Mouse (Mus musculus) ES-E14 (cell line): ENCODE data around the gene Zfp46. TPM values are rescaled to one million over a fixed set of nuclear protein-coding genes. Genes with fewer than 3 reads are reported as not detected.

Experiments
- DNase-seq: peaks from one replicate; pipeline ENCODE4 v3.0.0-alpha.2; 2013; ENCODE audit warnings: low read depth, low spot score
- H3K27ac ChIP-seq: 2 replicates; pipeline ENCODE4 v1.5.1; 2012; ENCODE audit warnings: low read depth, mild to moderate bottlenecking, low read length, moderate library complexity, mixed read lengths; ENCODE audit not compliant: poor library complexity, insufficient read depth, severe bottlenecking
- H3K36me3 ChIP-seq: 2 replicates; pipeline ENCODE4 v1.6.1; 2012; ENCODE audit warnings: mild to moderate bottlenecking, low read length, moderate library complexity, mixed read lengths; ENCODE audit not compliant: control insufficient read depth, poor library complexity, insufficient read depth, severe bottlenecking
- H3K4me1 ChIP-seq, 2 experiments: fragments of 150-350 bp in 1 of 2; sonication (generic) in 1 of 2; 2 replicates each; pipeline ENCODE4 v1.6.1; 2012; ENCODE audit warnings: low read length in 2 of 2, mild to moderate bottlenecking in 1 of 2, mixed read lengths in 1 of 2; ENCODE audit not compliant: control insufficient read depth in 2 of 2, insufficient read depth in 2 of 2, poor library complexity in 1 of 2
- H3K4me3 ChIP-seq, 2 experiments: fragments of 150-350 bp in 1 of 2; sonication (generic) in 1 of 2; 2 replicates each; pipeline ENCODE4 v1.5.1; 2012; ENCODE audit warnings: low read length in 2 of 2, low read depth in 1 of 2, mild to moderate bottlenecking in 1 of 2, mixed read lengths in 1 of 2; ENCODE audit not compliant: insufficient read depth in 1 of 2, poor library complexity in 1 of 2, severe bottlenecking in 1 of 2
- H3K9ac ChIP-seq: 2 replicates; pipeline ENCODE4 v1.6.1; 2012; ENCODE audit warnings: low read depth, mild to moderate bottlenecking, low read length, mixed read lengths; ENCODE audit not compliant: poor library complexity, insufficient read depth, severe bottlenecking
- H3K9me3 ChIP-seq: fragments of 150-350 bp; sonication (generic); 2 replicates; pipeline ENCODE4 v1.6.1; 2012; ENCODE audit warnings: low read depth, mild to moderate bottlenecking, low read length; ENCODE audit not compliant: control insufficient read depth, insufficient read depth
- CHD2 ChIP-seq: IDR thresholded peaks from 2 replicates; pipeline ENCODE4 v1.6.1; 2014; ENCODE audit warnings: mild to moderate bottlenecking, low read depth, low read length, inconsistent platforms
- HCFC1 ChIP-seq: IDR thresholded peaks from 2 replicates; pipeline ENCODE4 v1.6.1; 2012; ENCODE audit warnings: low read length, inconsistent platforms, borderline replicate concordance; ENCODE audit not compliant: insufficient read depth
- MAFK ChIP-seq: IDR thresholded peaks from 2 replicates; pipeline ENCODE4 v1.6.1; 2014; ENCODE audit warnings: mild to moderate bottlenecking, low read depth, low read length, inconsistent platforms; ENCODE audit not compliant: insufficient read depth
- ZC3H11A ChIP-seq: IDR thresholded peaks from 2 replicates; pipeline ENCODE4 v1.6.1; 2012; ENCODE audit warnings: low read depth, mild to moderate bottlenecking, inconsistent platforms, low read length, borderline replicate concordance
- ZNF384 ChIP-seq: IDR thresholded peaks from 2 replicates; pipeline ENCODE4 v1.6.1; 2012; ENCODE audit warnings: low read depth, low read length, inconsistent platforms
- in situ Hi-C, 2 experiments: fragments of 600-800 bp; cut with MboI; formaldehyde crosslinking; loops; one replicate each; pipeline ENCODE4 v1.15.1; 2025; ENCODE audit warnings: low sequenced_read_pairs in 2 of 2, inconsistent platforms in 1 of 2; ENCODE audit not compliant: unreplicated experiment in 2 of 2
- total RNA-seq: library from RNA; depleted of rRNA; stranded (reverse); fragments of 300-350 nt; gene quantifications from 2 replicates; pipeline ENCODE4 v1.2.3, GENCODE M21; 2012

Zfp46 gene
- total RNA-seq, 1 experiment, result 5.8 TPM

DNA sequence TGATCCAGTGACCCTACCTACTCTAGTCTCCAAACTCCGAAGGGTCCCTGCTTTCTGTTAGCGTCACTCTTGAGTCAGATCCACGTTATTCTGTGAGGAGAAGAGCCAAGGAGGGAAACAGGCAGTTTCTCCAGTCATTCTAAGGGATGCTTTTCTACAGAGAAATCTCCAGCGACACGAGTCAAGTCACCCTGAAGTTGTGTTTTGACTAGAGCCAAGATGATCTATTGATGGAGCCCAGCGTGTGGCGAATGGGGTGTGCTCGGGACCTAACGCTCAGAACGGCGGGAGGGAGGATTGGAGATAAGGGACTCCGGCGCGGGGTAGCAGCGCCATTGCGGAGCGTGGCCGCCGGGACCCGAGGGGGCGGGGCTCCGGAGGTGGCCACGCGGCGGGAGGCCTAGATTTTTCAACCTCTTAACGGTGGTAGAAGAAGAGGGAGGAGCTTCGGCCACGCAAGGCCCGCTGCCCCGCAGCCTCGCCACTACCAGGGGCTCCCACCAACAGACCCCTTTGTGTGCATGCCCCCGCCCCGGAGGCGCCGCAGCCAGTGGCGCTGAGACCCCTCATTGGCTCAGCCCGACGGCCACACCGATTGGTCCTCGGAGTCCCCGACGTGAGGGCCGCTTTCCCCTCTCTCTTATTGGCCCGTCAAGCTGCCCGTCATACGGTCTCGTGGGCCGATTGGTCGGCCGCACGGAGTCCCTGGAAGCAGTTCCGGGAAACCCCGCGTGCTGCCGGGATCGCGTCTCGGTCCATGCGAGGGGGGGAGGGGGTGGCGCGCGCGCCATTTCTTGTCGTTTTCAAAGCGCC, 26.0 kb downstream of the Zfp46 start, which contains the start of gene Hnrnpr:
Gene Hnrnpr, plus strand, starts transcription at position 714 of the 813 bp plus-strand sequence.
- in situ Hi-C loops, result no loop called here
- H3K9ac ChIP-seq, result peak within 1 kb of the TSS; percentile 100
- peaks cover 0 to 3% of the 10 kb centered on the region in 2 experiments; a peak in 3 of 4 replicates for H3K4me1 ChIP-seq
- peak within 1 kb of the TSS; percentile 98 for H3K27ac ChIP-seq
- peak; percentile 92 for TF ChIP-seq CHD2
- TF ChIP-seq MAFK, result no peak
- TF ChIP-seq HCFC1, result peak; percentile 70; the same call in 1 of the 2 replicates
- peak within 1 kb of the TSS; percentile 84 to 98 for H3K4me3 ChIP-seq
- DNase-seq, result peak; percentile 96
- no peaks in the 10 kb centered on the region for H3K9me3 ChIP-seq
- no peaks in the 10 kb centered on the region for H3K36me3 ChIP-seq

GRCm38 (mm10) chr4:136311042-136311999, 26.8 kb downstream of the Zfp46 start:
- peak overlapping the region; percentile 84 to 98 for H3K4me3 ChIP-seq
- in situ Hi-C loops, result no loop called here
- TF ChIP-seq ZNF384 (no peak), HCFC1 (no peak)
- no peaks in the 10 kb centered on the region for H3K9me3 ChIP-seq
- DNase-seq, result no peak
- peaks cover 2% of the 10 kb centered on the region; the same call in 1 of the 2 replicates for H3K36me3 ChIP-seq
- H3K9ac ChIP-seq, result peak overlapping the region; percentile 100
- H3K27ac ChIP-seq, result peak overlapping the region; percentile 98
- peaks cover 2 to 5% of the 10 kb centered on the region in 2 experiments; a peak in 3 of 4 replicates for H3K4me1 ChIP-seq

- peaks cover 2% of the 10 kb centered on the region for H3K36me3 ChIP-seq
- in situ Hi-C loops, result no loop called here
- H3K4me1 ChIP-seq, result peaks cover 4 to 5% of the 10 kb centered on the region in 2 experiments; a peak in 3 of 4 replicates
- DNase-seq, result no peak
- H3K4me3 ChIP-seq, result no peak overlapping the region; a peak in 1 of 4 replicates
- no peak overlapping the region for H3K27ac ChIP-seq
- TF ChIP-seq MAFK (0 out of 2 replicates have a peak, but pooled peaks have one; percentile 20), CHD2 (no peak), HCFC1 (no peak)
- no peak overlapping the region; the same call in 1 of the 2 replicates for H3K9ac ChIP-seq
- no peaks in the 10 kb centered on the region for H3K9me3 ChIP-seq
These were observed 28.1 kb downstream of the Zfp46 start for GRCm38 (mm10) chr4:136312616-136313015.

GRCm38 (mm10) chr4:136317667-136318066, 33.2 kb downstream of the Zfp46 start:
- Histone ChIP-seq H3K9ac (no peak overlapping the region), H3K27ac (no peak overlapping the region; the same call in 1 of the 2 replicates), H3K9me3 (no peaks in the 10 kb centered on the region), H3K36me3 (peaks cover 16% of the 10 kb centered on the region), H3K4me1 (peaks cover 4 to 5% of the 10 kb centered on the region in 2 experiments; a peak in 3 of 4 replicates), H3K4me3 (no peak overlapping the region)
- in situ Hi-C loops, result no loop called here
- peak; percentile 77 for DNase-seq
- TF ChIP-seq HCFC1, result no peak
- no peak for TF ChIP-seq ZC3H11A
- TF ChIP-seq CHD2, result peak; percentile 53
- TF ChIP-seq MAFK, result no peak; the same call in 1 of the 2 replicates
